In the genomic region with DNA sequence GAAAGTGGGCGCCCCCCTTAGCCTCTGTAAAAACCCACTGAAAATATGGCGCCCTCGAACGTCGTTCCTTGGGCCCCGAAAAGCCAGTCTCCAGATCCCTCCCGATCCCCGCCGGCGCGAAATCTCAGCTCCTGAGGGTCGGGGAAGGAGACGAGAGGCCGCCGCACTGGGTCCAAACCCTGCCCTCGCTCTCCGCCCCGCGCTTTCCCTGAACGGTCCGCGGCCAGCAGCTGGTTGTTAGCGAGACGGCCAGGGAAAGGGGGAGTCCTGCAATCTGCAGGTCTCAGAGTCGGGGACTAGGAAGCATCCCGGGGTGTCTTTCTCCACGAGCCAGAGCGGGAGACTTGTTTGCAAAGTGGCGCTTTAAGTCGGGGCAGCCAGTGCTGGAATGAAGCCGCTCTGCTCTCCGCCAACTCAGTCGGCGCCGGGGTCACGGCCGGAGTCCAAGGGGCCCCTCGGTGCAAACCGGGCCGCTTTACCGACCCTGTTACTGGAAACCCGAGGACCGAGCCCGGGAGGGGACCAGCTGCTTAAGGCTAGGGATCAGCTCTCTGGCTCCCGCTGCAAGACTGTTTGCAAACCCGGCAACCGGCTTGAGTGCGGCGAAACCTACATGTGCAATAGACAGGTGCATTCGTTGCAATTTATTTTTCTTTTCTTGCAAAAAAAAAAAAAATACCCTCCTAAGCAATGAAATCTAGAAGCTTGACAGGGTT, we compare ENCODE assay signal across 7 mouse cellular contexts.
A peak's percentile ranks its signal among the peaks of the same experiment; 100 is the strongest.
DNase-seq lines count a peak whose midpoint lies in the region; ATAC-seq and TF ChIP-seq lines count a peak whose summit lies in the region.

No protein-coding gene starts in this region.

- intact Hi-C loops in left cerebral cortex, adult 2 months (cut with DNase I), result loop anchor here (2.0 to 5.0 kb wide), 2 partner anchors 318 to 586 kb away; a partner anchor contains a TSS

- H3K27me3 ChIP-seq in hindbrain, embryonic 15.5 days, result peaks cover 6% of the 10 kb centered on the region; the same call in 1 of the 2 replicates
- H3K27me3 ChIP-seq in midbrain, embryonic 10.5 days (ENCODE audit: low read depth, poor library complexity, severe bottlenecking), result peaks cover 36% of the 10 kb centered on the region
- H3K27me3 ChIP-seq in stomach, embryonic 15.5 days (replicated peaks), result no peaks in the 10 kb centered on the region

- H3K4me3 ChIP-seq in hindbrain, embryonic 15.5 days, result peak overlapping the region; percentile 92
- peak overlapping the region; percentile 84 for H3K4me3 ChIP-seq in left cerebral cortex, adult 2 months
- H3K4me3 ChIP-seq in midbrain, embryonic 10.5 days, result peak overlapping the region; percentile 72
- H3K4me3 ChIP-seq in stomach, embryonic 15.5 days (replicated peaks), result peak overlapping the region; percentile 87

- ATAC-seq in hindbrain, embryonic 15.5 days (ENCODE audit: low FRiP score, low read depth), result peak; percentile 42
- 0 out of 2 replicates have a peak, but pooled peaks have one; percentile 16 for ATAC-seq in stomach, embryonic 15.5 days (ENCODE audit: insufficient read depth, low FRiP score, low read depth)

- H3K4me1 ChIP-seq in hindbrain, embryonic 15.5 days (replicated peaks), result peaks cover 27% of the 10 kb centered on the region
- peaks cover 36% of the 10 kb centered on the region for H3K4me1 ChIP-seq in midbrain, embryonic 10.5 days
- H3K4me1 ChIP-seq in stomach, embryonic 15.5 days, result no peaks in the 10 kb centered on the region

- H3K4me2 ChIP-seq in hindbrain, embryonic 15.5 days, result peak overlapping the region; percentile 99
- H3K4me2 ChIP-seq in stomach, embryonic 15.5 days, result peak overlapping the region; percentile 98

- DNase-seq in adipocyte (ENCODE audit: low spot score), result peak; percentile 44
- DNase-seq in cerebellum, adult 9-11 months, result peak; percentile 23
- peak; percentile 36 to 48 for DNase-seq in frontal cortex, postnatal 36 days (ENCODE audit: low spot score in 2 of 2)
- peak; percentile 29 to 41 for DNase-seq in left cerebral cortex, adult 2 months (ENCODE audit: extremely low spot score in 1 of 2, low spot score in 2 of 2)
- DNase-seq in midbrain, embryonic 10.5 days (ENCODE audit: low spot score), result peak; percentile 73

- H3K9ac ChIP-seq in hindbrain, embryonic 15.5 days, result peak overlapping the region; percentile 91
- peak overlapping the region; percentile 73 for H3K9ac ChIP-seq in stomach, embryonic 15.5 days

- no peak for TF ChIP-seq CTCF in left cerebral cortex, adult 2 months (IDR thresholded peaks at IDR 0.05)

- WGBS in hindbrain, embryonic 15.5 days, result 0% methylated on average over 50 of the region's 50 CpGs
- WGBS in midbrain, embryonic 10.5 days, result under 1% methylated on average over 50 of the region's 50 CpGs
- WGBS in stomach, embryonic 15.5 days, result 0% methylated on average over 50 of the region's 50 CpGs

- no peaks in the 10 kb centered on the region for H3K9me3 ChIP-seq in hindbrain, embryonic 15.5 days
- H3K9me3 ChIP-seq in midbrain, embryonic 10.5 days (replicated peaks), result no peaks in the 10 kb centered on the region
- H3K9me3 ChIP-seq in stomach, embryonic 15.5 days, result no peaks in the 10 kb centered on the region

- peak overlapping the region; percentile 94 for H3K27ac ChIP-seq in hindbrain, embryonic 15.5 days (replicated peaks)
- H3K27ac ChIP-seq in left cerebral cortex, adult 2 months, result peak overlapping the region; percentile 89
- H3K27ac ChIP-seq in midbrain, embryonic 10.5 days (replicated peaks), result peak overlapping the region; percentile 90
- H3K27ac ChIP-seq in stomach, embryonic 15.5 days, result peak overlapping the region; percentile 83

- H3K36me3 ChIP-seq in hindbrain, embryonic 15.5 days, result no peaks in the 10 kb centered on the region
- no peaks in the 10 kb centered on the region for H3K36me3 ChIP-seq in midbrain, embryonic 10.5 days
- H3K36me3 ChIP-seq in stomach, embryonic 15.5 days, result no peaks in the 10 kb centered on the region

Comparison
In these comparisons a context has a peak if more than half of its experiments do, and no peak if none do; other contexts are left out.
1. Peak in every context shown above with its lines: DNase-seq, ATAC-seq, H3K4me3 ChIP-seq and H3K27ac ChIP-seq.
2. DNase-seq: peak in every context shown above with its lines; median percentile 73 in midbrain, embryonic 10.5 days; 44 in adipocyte; 42 in frontal cortex, postnatal 36 days; 35 in left cerebral cortex, adult 2 months; 23 in cerebellum, adult 9-11 months.